Mouse (Mus musculus) megakaryocyte, embryonic 14.5 days (primary cell): Measurements from ENCODE around the gene Cep170.

Experiments used
- FLI1 ChIP-seq: IDR thresholded peaks from 2 replicates; pipeline ENCODE4 v1.6.1; 2012; ENCODE audit warnings: low read length, inconsistent platforms, mixed read lengths
- GATA1 ChIP-seq: IDR thresholded peaks from 3 replicates; pipeline ENCODE4 v1.6.1; 2012; ENCODE audit warnings: mixed read lengths, low read length, inconsistent platforms, borderline replicate concordance

GRCm38 (mm10) chr1:176825084-176825483, 11.2 kb upstream of the Cep170 start:
- TF ChIP-seq GATA1 (no peak), FLI1 (no peak)
